Mouse (Mus musculus) stomach, postnatal 0 days (tissue): ENCODE results near the gene Ktn1.

Experiments
- CTCF ChIP-seq: IDR thresholded peaks from 2 replicates; pipeline ENCODE4 v1.5.1; 2016; ENCODE audit warnings: antibody characterized with exemption, low read depth, mild to moderate bottlenecking, moderate library complexity
- EP300 ChIP-seq: optimal IDR thresholded peaks from 2 replicates; pipeline ENCODE3; 2016; ENCODE audit warnings: antibody characterized with exemption

GRCm38 (mm10) chr14:47684579-47684978 lies 36.3 kb downstream of the Ktn1 start:
- TF ChIP-seq CTCF = no peak
- TF ChIP-seq EP300 = no peak
